Mouse (Mus musculus) bone marrow, adult 2 months (tissue): Measurements from ENCODE around the gene Parva. TPM values are rescaled to one million over a fixed set of nuclear protein-coding genes. Genes with fewer than 3 reads are reported as not detected.

Source experiments
- H3K27ac ChIP-seq: fragments of 200-500 bp; 2 replicates; pipeline ENCODE4 v1.5.1; 2012; ENCODE audit warnings: low read depth, mild to moderate bottlenecking, control low read depth, inconsistent platforms, low read length; ENCODE audit not compliant: control insufficient read depth, poor library complexity, insufficient read depth
- H3K4me1 ChIP-seq: fragments of 200-500 bp; 2 replicates; pipeline ENCODE4 v1.6.1; 2011; ENCODE audit warnings: low read length; ENCODE audit not compliant: control insufficient read depth, insufficient read depth
- H3K4me3 ChIP-seq: fragments of 200-500 bp; replicated peaks from 2 replicates; pipeline ENCODE3; 2011; ENCODE audit warnings: mild to moderate bottlenecking, low read depth, low read length, control low read depth; ENCODE audit not compliant: control insufficient read depth
- CTCF ChIP-seq: fragments of 200-500 bp; IDR thresholded peaks from 2 replicates; pipeline ENCODE4 v1.5.1; 2011; ENCODE audit warnings: low read length, control low read depth; ENCODE audit not compliant: control insufficient read depth, insufficient read depth
- POLR2A ChIP-seq: fragments of 200-500 bp; IDR thresholded peaks from 2 replicates; pipeline ENCODE4 v1.6.1; 2011; ENCODE audit warnings: low read depth, mild to moderate bottlenecking, control low read depth, low read length, borderline replicate concordance; ENCODE audit not compliant: control insufficient read depth
- WGBS: fragments of 180-500 bp; shearing (Covaris S2); methylation state at CpG from one replicate; pipeline ENCODE4 v1.1.7; 2018; 5-methylcytosine and 5-hydroxymethylcytosine counted together
- polyA plus RNA-seq: library from polyadenylated mRNA; stranded (reverse); fragments of >200 nt; gene quantifications from 2 replicates; pipeline ENCODE4 v1.2.4, GENCODE M21; 2011; ENCODE audit warnings: low replicate concordance; ENCODE audit not compliant: missing spikeins, insufficient read depth, insufficient read length

Gene Parva
- polyA plus RNA-seq, 1 experiment = 6.2 TPM

- no peak overlapping the region for H3K4me3 ChIP-seq
- WGBS = 83% methylated on average over 6 of the region's 6 CpGs
Observed at GRCm38 (mm10) chr7:112413286-112413685, 14.0 kb upstream of the Parva start.

GRCm38 (mm10) chr7:112416058-112416526, 11.2 kb upstream of the Parva start:
- WGBS = 17% methylated on average over 14 of the region's 14 CpGs
- no peak overlapping the region for H3K27ac ChIP-seq
- no peaks in the 10 kb centered on the region for H3K4me1 ChIP-seq
- no peak overlapping the region for H3K4me3 ChIP-seq
- no peak for TF ChIP-seq CTCF
- no peak for TF ChIP-seq POLR2A

More at GRCm38 (mm10) chr7:112413286-112413685, 14.0 kb upstream of the Parva start:
- H3K27ac ChIP-seq = no peak overlapping the region
- no peak for TF ChIP-seq POLR2A
- TF ChIP-seq CTCF = no peak
- H3K4me1 ChIP-seq = no peaks in the 10 kb centered on the region

GRCm38 (mm10) chr7:112416730-112417513, 10.4 kb upstream of the Parva start:
- Histone ChIP-seq H3K27ac (no peak overlapping the region), H3K4me3 (no peak overlapping the region), H3K4me1 (no peaks in the 10 kb centered on the region)
- TF ChIP-seq POLR2A (no peak), CTCF (no peak)
- 24% methylated on average over 7 of the region's 7 CpGs for whole genome bisulfite sequencing

GRCm38 (mm10) chr7:112417598-112417997, 9.7 kb upstream of the Parva start:
- TF ChIP-seq CTCF (no peak), POLR2A (no peak)
- no peak overlapping the region for H3K27ac ChIP-seq
- no peaks in the 10 kb centered on the region for H3K4me1 ChIP-seq
- WGBS = 73% methylated on average over 4 of the region's 4 CpGs
- H3K4me3 ChIP-seq = no peak overlapping the region

GRCm38 (mm10) chr7:112423438-112423837, 3.9 kb upstream of the Parva start:
- H3K4me3 ChIP-seq = no peak overlapping the region
- 81% methylated on average over 4 of the region's 4 CpGs for WGBS
- no peak for TF ChIP-seq POLR2A
- no peak for TF ChIP-seq CTCF
- H3K27ac ChIP-seq = no peak overlapping the region
- no peaks in the 10 kb centered on the region for H3K4me1 ChIP-seq

- TF ChIP-seq CTCF (no peak), POLR2A (no peak)
- H3K4me1 ChIP-seq = no peaks in the 10 kb centered on the region
- 43% methylated on average over 5 of the region's 5 CpGs for WGBS
- H3K27ac ChIP-seq = no peak overlapping the region
- H3K4me3 ChIP-seq = no peak overlapping the region
Observed at GRCm38 (mm10) chr7:112426811-112427210, 494 bp upstream of the Parva start.

- Histone ChIP-seq H3K27ac (peak overlapping the region; percentile 14; the same call in 1 of the 2 replicates), H3K4me1 (no peaks in the 10 kb centered on the region), H3K4me3 (no peak overlapping the region)
- WGBS = 9% methylated on average over 22 of the region's 22 CpGs
- TF ChIP-seq CTCF = no peak
Observed at GRCm38 (mm10) chr7:112428158-112428535, 842 bp downstream of the Parva start.

- WGBS = 70% methylated on average over 3 of the region's 3 CpGs
- H3K4me3 ChIP-seq = no peak overlapping the region
- no peak overlapping the region for H3K27ac ChIP-seq
- no peaks in the 10 kb centered on the region for H3K4me1 ChIP-seq
- no peak for TF ChIP-seq POLR2A
- no peak for TF ChIP-seq CTCF
Observed at GRCm38 (mm10) chr7:112439846-112440245, 12.5 kb downstream of the Parva start.
